Mouse (Mus musculus): ENCODE measurements around the gene Fbxw4. TPM values are rescaled to one million over a fixed set of nuclear protein-coding genes. Genes with fewer than 3 reads are reported as not detected.
A peak's percentile ranks its signal among the peaks of the same experiment; 100 is the strongest.

Gene Fbxw4
- polyA plus RNA-seq, 1 experiment from 2014 or later: 5.5 TPM

DNA sequence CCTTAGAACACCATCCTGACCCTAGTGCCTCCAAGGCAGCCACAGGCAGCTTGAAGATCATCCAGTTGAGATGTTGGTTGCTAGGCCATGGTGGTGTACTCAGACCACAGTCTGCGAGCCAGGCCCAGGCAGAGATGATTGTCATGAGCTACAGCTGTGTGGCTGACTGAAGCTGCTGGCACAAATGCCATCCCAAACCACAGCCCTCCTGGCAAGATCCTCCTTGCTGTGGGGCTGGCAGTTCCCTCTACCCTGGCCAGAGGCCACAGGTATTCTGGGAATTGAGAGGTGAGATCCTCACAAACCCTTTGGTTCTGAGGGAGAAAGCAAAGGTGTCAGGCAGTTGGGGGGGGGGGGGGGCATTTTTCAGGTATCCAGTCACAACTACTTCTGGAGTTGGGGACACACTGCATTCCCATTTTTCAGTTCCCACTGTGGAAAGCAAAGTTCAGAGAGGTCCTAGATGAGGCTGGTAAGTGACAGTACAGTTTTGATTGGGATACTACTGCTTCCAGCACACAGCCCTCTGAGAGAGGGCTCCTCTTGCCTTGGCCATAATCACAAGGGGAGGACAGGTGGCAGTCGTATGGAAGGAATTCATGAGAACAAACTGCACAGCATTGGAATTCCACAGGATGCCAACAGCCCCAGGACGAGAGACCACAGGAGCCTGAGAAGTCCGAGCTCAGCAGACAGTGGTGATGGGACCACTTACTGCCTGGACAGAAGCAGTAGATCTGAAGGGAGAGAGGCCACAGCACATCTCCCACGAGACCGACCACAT lies 72.4 kb downstream of the Fbxw4 start:
- peaks cover 75% of the 10 kb centered on the region for H3K27me3 ChIP-seq
- H3K36me3 ChIP-seq: 0 out of 2 replicates have a peak, but pooled peaks cover 5% of the 10 kb centered on the region
- H3K4me3 ChIP-seq (replicated peaks): no peak overlapping the region
- no peak overlapping the region for H3K27ac ChIP-seq
- ATAC-seq: no peak
- H3K9me3 ChIP-seq: no peaks in the 10 kb centered on the region
- 88% methylated on average over 6 of the region's 6 CpGs for WGBS
- peaks cover 7% of the 10 kb centered on the region; the same call in 1 of the 2 replicates for H3K4me1 ChIP-seq (replicated peaks)
- H3K9ac ChIP-seq (replicated peaks): no peak overlapping the region
- no peak overlapping the region for H3K4me2 ChIP-seq (replicated peaks)

GRCm38 (mm10) chr19:45586850-45587249 lies 73.3 kb downstream of the Fbxw4 start:
- Histone ChIP-seq H3K9ac (replicated peaks) (no peak overlapping the region), H3K9me3 (no peaks in the 10 kb centered on the region), H3K4me1 (replicated peaks) (peaks cover 15% of the 10 kb centered on the region), H3K4me2 (replicated peaks) (no peak overlapping the region), H3K4me3 (replicated peaks) (no peak overlapping the region), H3K27me3 (peaks cover 67% of the 10 kb centered on the region), H3K27ac (no peak overlapping the region), H3K36me3 (0 out of 2 replicates have a peak, but pooled peaks cover 5% of the 10 kb centered on the region)
- WGBS: 16% methylated on average over 3 of the region's 3 CpGs
- no peak for ATAC-seq

- H3K27ac ChIP-seq: no peak overlapping the region
- ATAC-seq: no peak
- H3K4me1 ChIP-seq (replicated peaks): peaks cover 23% of the 10 kb centered on the region
- 59% methylated on average over 9 of the region's 9 CpGs for WGBS
- H3K36me3 ChIP-seq: 0 out of 2 replicates have a peak, but pooled peaks cover 11% of the 10 kb centered on the region
- no peak overlapping the region for H3K4me3 ChIP-seq (replicated peaks)
- no peak overlapping the region for H3K9ac ChIP-seq (replicated peaks)
- no peak overlapping the region for H3K4me2 ChIP-seq (replicated peaks)
- no peaks in the 10 kb centered on the region for H3K9me3 ChIP-seq
- H3K27me3 ChIP-seq: peaks cover 66% of the 10 kb centered on the region
Observed at GRCm38 (mm10) chr19:45584856-45585620, 75.1 kb downstream of the Fbxw4 start.

DNA sequence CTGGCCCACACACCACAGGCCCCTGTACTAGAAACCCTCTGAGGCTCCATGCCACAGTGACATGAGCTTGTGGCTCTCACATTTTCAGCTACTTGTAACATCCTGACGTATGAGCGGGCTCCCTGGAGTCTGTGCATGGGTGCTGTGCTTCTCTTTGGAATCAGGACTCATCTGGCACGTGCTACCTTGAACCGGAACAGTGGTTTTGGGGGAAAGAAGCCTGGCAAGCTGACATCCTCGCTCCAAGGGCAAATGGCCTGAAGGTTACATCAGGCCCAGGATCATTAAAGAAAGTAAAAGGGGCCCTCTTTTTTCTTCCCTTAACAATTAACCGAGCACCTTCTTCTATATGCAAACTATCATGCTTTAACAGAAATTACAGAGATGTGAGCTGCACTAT lies 77.0 kb downstream of the Fbxw4 start:
- no peak for ATAC-seq
- Histone ChIP-seq H3K9me3 (no peaks in the 10 kb centered on the region), H3K4me1 (replicated peaks) (peaks cover 34% of the 10 kb centered on the region), H3K9ac (replicated peaks) (no peak overlapping the region), H3K4me2 (replicated peaks) (no peak overlapping the region), H3K27ac (no peak overlapping the region), H3K4me3 (replicated peaks) (no peak overlapping the region), H3K36me3 (peaks cover 18% of the 10 kb centered on the region), H3K27me3 (peaks cover 71% of the 10 kb centered on the region)
- WGBS: 91% methylated on average over 6 of the region's 6 CpGs

GRCm38 (mm10) chr19:45582161-45582560 lies 78.0 kb downstream of the Fbxw4 start:
- no peak for ATAC-seq
- WGBS: 12% methylated on average over 8 of the region's 8 CpGs
- no peak overlapping the region for H3K4me3 ChIP-seq (replicated peaks)
- no peaks in the 10 kb centered on the region for H3K9me3 ChIP-seq
- H3K9ac ChIP-seq (replicated peaks): no peak overlapping the region; the same call in 1 of the 2 replicates
- peaks cover 34% of the 10 kb centered on the region for H3K4me1 ChIP-seq (replicated peaks)
- H3K4me2 ChIP-seq (replicated peaks): no peak overlapping the region
- H3K27me3 ChIP-seq: peaks cover 71% of the 10 kb centered on the region
- H3K27ac ChIP-seq: 0 out of 2 replicates have a peak overlapping the region, but pooled peaks have one; percentile 1
- peaks cover 26% of the 10 kb centered on the region for H3K36me3 ChIP-seq

DNA sequence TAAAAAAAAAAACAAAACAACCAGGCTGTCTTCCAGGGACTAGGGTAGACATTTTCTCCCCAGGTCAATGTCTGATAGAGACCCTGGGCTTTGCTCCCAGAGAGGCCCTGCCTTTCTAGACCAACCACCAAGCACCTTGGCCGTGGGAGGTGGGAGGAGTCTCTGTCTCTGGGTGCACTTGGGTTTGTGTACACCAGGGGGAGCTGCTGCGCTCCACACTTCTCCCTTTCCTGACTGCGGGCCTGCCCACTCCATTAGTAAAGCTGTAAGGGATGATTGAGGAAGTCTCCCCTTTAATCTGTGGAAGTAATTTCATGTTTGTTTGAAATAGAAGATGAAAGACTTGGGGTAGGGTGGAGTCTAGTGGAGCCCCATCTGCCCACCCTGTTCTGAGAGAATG lies 78.9 kb downstream of the Fbxw4 start:
- WGBS: 68% methylated on average over 3 of the region's 3 CpGs
- no peak overlapping the region for H3K27ac ChIP-seq
- peaks cover 71% of the 10 kb centered on the region for H3K27me3 ChIP-seq
- H3K4me1 ChIP-seq (replicated peaks): peaks cover 29% of the 10 kb centered on the region
- no peak overlapping the region for H3K9ac ChIP-seq (replicated peaks)
- H3K36me3 ChIP-seq: peaks cover 35% of the 10 kb centered on the region
- no peak overlapping the region for H3K4me3 ChIP-seq (replicated peaks)
- H3K9me3 ChIP-seq: no peaks in the 10 kb centered on the region
- H3K4me2 ChIP-seq (replicated peaks): no peak overlapping the region
- no peak for ATAC-seq

- Histone ChIP-seq H3K27me3 (peaks cover 71% of the 10 kb centered on the region), H3K9ac (replicated peaks) (no peak overlapping the region), H3K4me3 (replicated peaks) (no peak overlapping the region), H3K4me1 (replicated peaks) (peaks cover 38% of the 10 kb centered on the region), H3K4me2 (replicated peaks) (no peak overlapping the region), H3K9me3 (no peaks in the 10 kb centered on the region), H3K36me3 (peaks cover 38% of the 10 kb centered on the region), H3K27ac (no peak overlapping the region)
- ATAC-seq: peak; percentile 32
- WGBS: 9% methylated on average over 12 of the region's 12 CpGs
Observed at GRCm38 (mm10) chr19:45580235-45580634, 79.9 kb downstream of the Fbxw4 start.

DNA sequence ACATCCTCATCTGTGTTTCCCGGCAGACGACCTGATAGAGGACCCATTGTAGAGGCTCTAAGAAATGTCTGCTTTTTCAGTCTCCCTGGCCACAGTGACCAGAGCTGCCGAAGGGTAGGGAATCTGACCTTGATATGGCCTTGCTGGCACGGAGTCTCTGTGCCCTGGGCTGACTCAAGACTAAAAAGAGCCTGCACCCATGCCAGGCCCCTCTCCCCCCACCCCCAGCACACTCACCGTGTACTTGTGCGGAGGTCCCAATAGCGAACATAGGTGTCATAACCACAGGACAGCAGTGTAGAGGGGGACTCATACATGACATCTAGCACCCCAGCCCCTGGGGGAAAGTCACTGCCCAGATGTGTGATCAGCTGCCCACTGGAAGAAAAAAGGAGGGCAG lies 80.7 kb downstream of the Fbxw4 start:
- peaks cover 42% of the 10 kb centered on the region for H3K36me3 ChIP-seq
- no peak overlapping the region for H3K27ac ChIP-seq
- 89% methylated on average over 7 of the region's 7 CpGs for WGBS
- no peak overlapping the region for H3K4me3 ChIP-seq (replicated peaks)
- H3K27me3 ChIP-seq: peaks cover 71% of the 10 kb centered on the region
- peaks cover 38% of the 10 kb centered on the region for H3K4me1 ChIP-seq (replicated peaks)
- no peaks in the 10 kb centered on the region for H3K9me3 ChIP-seq
- ATAC-seq: no peak
- H3K4me2 ChIP-seq (replicated peaks): no peak overlapping the region
- no peak overlapping the region for H3K9ac ChIP-seq (replicated peaks)

DNA sequence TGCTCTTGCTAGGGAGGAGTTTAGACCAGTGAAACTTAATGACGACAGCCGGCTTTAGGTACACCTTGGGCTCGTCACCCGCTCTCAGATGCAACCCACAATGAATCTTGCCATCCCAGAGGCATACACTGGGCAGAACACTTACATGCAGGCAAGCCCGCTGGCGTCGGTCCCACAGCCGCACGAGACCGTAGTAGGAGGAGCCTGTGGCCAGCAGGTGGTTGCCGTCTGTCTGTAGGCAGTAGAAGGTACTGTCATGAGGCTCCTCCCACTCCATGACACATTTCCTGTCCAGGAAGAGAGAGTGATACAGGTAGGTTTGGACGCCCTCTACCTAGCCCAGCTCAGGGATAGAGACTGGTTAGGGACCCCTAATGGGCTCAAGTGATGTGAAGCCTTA lies 81.1 kb downstream of the Fbxw4 start:
- 91% methylated on average over 12 of the region's 12 CpGs for WGBS
- H3K4me3 ChIP-seq (replicated peaks): no peak overlapping the region
- no peak overlapping the region for H3K9ac ChIP-seq (replicated peaks)
- H3K36me3 ChIP-seq: peaks cover 42% of the 10 kb centered on the region
- peaks cover 71% of the 10 kb centered on the region for H3K27me3 ChIP-seq
- H3K4me2 ChIP-seq (replicated peaks): no peak overlapping the region
- ATAC-seq: no peak
- no peak overlapping the region for H3K27ac ChIP-seq
- no peaks in the 10 kb centered on the region for H3K9me3 ChIP-seq
- peaks cover 38% of the 10 kb centered on the region for H3K4me1 ChIP-seq (replicated peaks)

- Histone ChIP-seq H3K36me3 (peaks cover 45% of the 10 kb centered on the region), H3K27me3 (peaks cover 75% of the 10 kb centered on the region), H3K4me1 (replicated peaks) (peaks cover 33% of the 10 kb centered on the region), H3K9ac (replicated peaks) (no peak overlapping the region), H3K9me3 (no peaks in the 10 kb centered on the region), H3K27ac (no peak overlapping the region), H3K4me3 (replicated peaks) (no peak overlapping the region), H3K4me2 (replicated peaks) (no peak overlapping the region)
- ATAC-seq: no peak
- 84% methylated on average over 14 of the region's 14 CpGs for WGBS
Observed at GRCm38 (mm10) chr19:45577141-45577750, 82.9 kb downstream of the Fbxw4 start.

DNA sequence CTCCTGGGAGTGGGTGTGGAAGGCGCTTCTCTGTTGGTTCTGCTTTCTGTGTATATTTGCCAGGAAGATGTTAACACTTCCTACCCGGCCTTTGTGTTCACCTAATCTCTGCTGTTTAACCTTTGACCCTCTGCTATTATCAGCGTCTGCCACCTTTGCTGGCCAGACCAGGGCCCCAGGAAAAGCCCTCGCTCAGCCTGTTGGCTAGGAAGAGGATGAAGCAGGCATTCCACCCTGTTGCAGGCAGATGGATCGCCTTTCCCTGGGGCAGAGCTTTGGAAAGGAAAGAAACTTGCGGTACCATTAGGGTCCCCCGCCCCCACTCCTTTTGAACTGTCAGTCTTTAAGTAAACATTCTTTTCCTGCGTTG lies 84.5 kb downstream of the Fbxw4 start:
- Histone ChIP-seq H3K27ac (no peak overlapping the region), H3K4me2 (replicated peaks) (no peak overlapping the region), H3K27me3 (peaks cover 88% of the 10 kb centered on the region), H3K9me3 (no peaks in the 10 kb centered on the region), H3K9ac (replicated peaks) (peak overlapping the region; percentile 10; the same call in 1 of the 2 replicates), H3K4me1 (replicated peaks) (peaks cover 27% of the 10 kb centered on the region), H3K4me3 (replicated peaks) (no peak overlapping the region), H3K36me3 (peaks cover 50% of the 10 kb centered on the region)
- no peak for ATAC-seq
- 5% methylated on average over 8 of the region's 8 CpGs for WGBS

All from midbrain, embryonic 13.5 days (tissue).